Mouse (Mus musculus) layer of hippocampus, postnatal 25 days (tissue): ENCODE measurements around the gene Sub1. TPM values are rescaled to one million over a fixed set of nuclear protein-coding genes. Genes with fewer than 3 reads are reported as not detected.

Experiments
- DNase-seq, 2 experiments: peaks; one replicate each; pipeline ENCODE4 v3.0.0; 2022; ENCODE audit warnings: mixed read lengths in 2 of 2, low spot score in 1 of 2; ENCODE audit errors: extremely low spot score in 1 of 2
- total RNA-seq, 2 experiments: library from RNA; stranded (reverse); gene quantifications; 2 replicates each; pipeline ENCODE4 v1.2.3; 2021

Sub1 gene
- total RNA-seq = 100 to 1,000 TPM; 305 to 336 TPM

- no peak for DNase-seq
Measured at GRCm38 (mm10) chr15:11996883-11997282, at the start of gene Sub1. Gene Sub1 (minus strand): TSS chr15:11996983.

- DNase-seq = no peak
Measured at GRCm38 (mm10) chr15:12040407-12040710, 43.6 kb upstream of the Sub1 start.

GRCm38 (mm10) chr15:12039671-12040406 is 43.1 kb upstream of the Sub1 start:
- DNase-seq = no peak

GRCm38 (mm10) chr15:12039256-12039655 is 42.5 kb upstream of the Sub1 start:
- no peak for DNase-seq

GRCm38 (mm10) chr15:12037866-12038625 is 41.3 kb upstream of the Sub1 start:
- no peak for DNase-seq

GRCm38 (mm10) chr15:12037217-12037616 is 40.4 kb upstream of the Sub1 start:
- DNase-seq = no peak

- no peak for DNase-seq
Measured at GRCm38 (mm10) chr15:12036675-12037074, 39.9 kb upstream of the Sub1 start.

- no peak for DNase-seq
Measured at GRCm38 (mm10) chr15:12034317-12034716, 37.5 kb upstream of the Sub1 start.

- no peak for DNase-seq
Measured at GRCm38 (mm10) chr15:12033155-12033554, 36.4 kb upstream of the Sub1 start.

GRCm38 (mm10) chr15:12032512-12032911 is 35.7 kb upstream of the Sub1 start:
- no peak for DNase-seq

GRCm38 (mm10) chr15:12031861-12032260 is 35.1 kb upstream of the Sub1 start:
- DNase-seq = no peak

GRCm38 (mm10) chr15:12030221-12030620 is 33.4 kb upstream of the Sub1 start:
- DNase-seq = no peak

GRCm38 (mm10) chr15:12027807-12028206 is 31.0 kb upstream of the Sub1 start:
- DNase-seq = no peak

- DNase-seq = no peak
Measured at GRCm38 (mm10) chr15:12026932-12027450, 30.2 kb upstream of the Sub1 start.

GRCm38 (mm10) chr15:12026026-12026425 is 29.2 kb upstream of the Sub1 start:
- no peak for DNase-seq

- no peak for DNase-seq
Measured at GRCm38 (mm10) chr15:12025341-12025740, 28.6 kb upstream of the Sub1 start.

- no peak for DNase-seq
Measured at GRCm38 (mm10) chr15:12024791-12025268, 28.0 kb upstream of the Sub1 start.

- DNase-seq = no peak
Measured at GRCm38 (mm10) chr15:12019443-12019842, 22.7 kb upstream of the Sub1 start.

GRCm38 (mm10) chr15:12018428-12018757 is 21.6 kb upstream of the Sub1 start:
- no peak for DNase-seq

GRCm38 (mm10) chr15:12017700-12018427 is 21.1 kb upstream of the Sub1 start:
- DNase-seq = no peak
